Mouse (Mus musculus): ENCODE measurements around the gene Anp32e. TPM values are rescaled to one million over a fixed set of nuclear protein-coding genes. Genes with fewer than 3 reads are reported as not detected.

Anp32e gene
- polyA plus RNA-seq, 1 experiment from 2014 or later, result 405 TPM

GRCm38 (mm10) chr3:95986001-95986622 is 57.1 kb downstream of the Anp32e start:
- Histone ChIP-seq H3K9me3 (no peaks in the 10 kb centered on the region), H3K9ac (peak overlapping the region; percentile 42), H3K4me1 (peaks cover 40% of the 10 kb centered on the region), H3K4me2 (peak overlapping the region; percentile 53), H3K27me3 (no peaks in the 10 kb centered on the region), H3K27ac (peak overlapping the region; percentile 95), H3K4me3 (replicated peaks) (peak overlapping the region; percentile 19), H3K36me3 (replicated peaks) (peaks cover 40% of the 10 kb centered on the region)
- WGBS, result 2% methylated on average over 21 of the region's 21 CpGs
- peak; percentile 25; the same call in 1 of the 2 replicates for ATAC-seq (ENCODE audit: low FRiP score)

GRCm38 (mm10) chr3:95986984-95987383 is 57.9 kb downstream of the Anp32e start:
- no peak overlapping the region for H3K9ac ChIP-seq
- H3K36me3 ChIP-seq (replicated peaks), result peaks cover 48% of the 10 kb centered on the region
- H3K27me3 ChIP-seq, result no peaks in the 10 kb centered on the region
- 71% methylated on average over 4 of the region's 4 CpGs for WGBS
- no peak overlapping the region for H3K4me3 ChIP-seq (replicated peaks)
- peak overlapping the region; percentile 95 for H3K27ac ChIP-seq
- H3K4me2 ChIP-seq, result 0 out of 2 replicates have a peak overlapping the region, but pooled peaks have one; percentile 53
- no peaks in the 10 kb centered on the region for H3K9me3 ChIP-seq
- no peak for ATAC-seq (ENCODE audit: low FRiP score)
- peaks cover 40% of the 10 kb centered on the region for H3K4me1 ChIP-seq

- Histone ChIP-seq H3K4me1 (peaks cover 45% of the 10 kb centered on the region), H3K27me3 (no peaks in the 10 kb centered on the region), H3K4me3 (replicated peaks) (no peak overlapping the region), H3K36me3 (replicated peaks) (peaks cover 54% of the 10 kb centered on the region), H3K4me2 (no peak overlapping the region), H3K9ac (no peak overlapping the region; the same call in 1 of the 2 replicates), H3K9me3 (no peaks in the 10 kb centered on the region), H3K27ac (no peak overlapping the region)
- no peak for ATAC-seq (ENCODE audit: low FRiP score)
- 79% methylated on average over 6 of the region's 6 CpGs for WGBS
Observed at GRCm38 (mm10) chr3:95987386-95988110, 58.5 kb downstream of the Anp32e start.

GRCm38 (mm10) chr3:95988138-95988537 is 59.1 kb downstream of the Anp32e start:
- H3K27ac ChIP-seq, result no peak overlapping the region
- peaks cover 51% of the 10 kb centered on the region for H3K4me1 ChIP-seq
- 89% methylated on average over 1 of the region's 1 CpGs for WGBS
- H3K4me3 ChIP-seq (replicated peaks), result no peak overlapping the region
- no peaks in the 10 kb centered on the region for H3K9me3 ChIP-seq
- H3K27me3 ChIP-seq, result no peaks in the 10 kb centered on the region
- H3K4me2 ChIP-seq, result no peak overlapping the region
- peaks cover 60% of the 10 kb centered on the region for H3K36me3 ChIP-seq (replicated peaks)
- no peak overlapping the region for H3K9ac ChIP-seq
- no peak for ATAC-seq (ENCODE audit: low FRiP score)

GRCm38 (mm10) chr3:95988969-95989368 is 59.9 kb downstream of the Anp32e start:
- 75% methylated on average over 10 of the region's 10 CpGs for WGBS
- peaks cover 60% of the 10 kb centered on the region for H3K4me1 ChIP-seq
- H3K36me3 ChIP-seq (replicated peaks), result peaks cover 61% of the 10 kb centered on the region
- H3K9me3 ChIP-seq, result no peaks in the 10 kb centered on the region
- no peak for ATAC-seq (ENCODE audit: low FRiP score)
- H3K9ac ChIP-seq, result no peak overlapping the region
- H3K27me3 ChIP-seq, result no peaks in the 10 kb centered on the region
- H3K4me3 ChIP-seq (replicated peaks), result no peak overlapping the region
- no peak overlapping the region for H3K4me2 ChIP-seq
- H3K27ac ChIP-seq, result 0 out of 2 replicates have a peak overlapping the region, but pooled peaks have one; percentile 8

- H3K27me3 ChIP-seq, result no peaks in the 10 kb centered on the region
- no peaks in the 10 kb centered on the region for H3K9me3 ChIP-seq
- H3K4me1 ChIP-seq, result peaks cover 56% of the 10 kb centered on the region
- H3K4me3 ChIP-seq (replicated peaks), result no peak overlapping the region
- WGBS, result 89% methylated on average over 12 of the region's 12 CpGs
- peaks cover 61% of the 10 kb centered on the region for H3K36me3 ChIP-seq (replicated peaks)
- no peak overlapping the region for H3K9ac ChIP-seq
- no peak for ATAC-seq (ENCODE audit: low FRiP score)
- H3K27ac ChIP-seq, result no peak overlapping the region
- H3K4me2 ChIP-seq, result no peak overlapping the region
Observed at GRCm38 (mm10) chr3:95990413-95990941, 61.4 kb downstream of the Anp32e start.

GRCm38 (mm10) chr3:95992990-95993603 is 64.1 kb downstream of the Anp32e start:
- peaks cover 51% of the 10 kb centered on the region for H3K4me1 ChIP-seq
- 56% methylated on average over 5 of the region's 5 CpGs for WGBS
- H3K4me2 ChIP-seq, result peak overlapping the region; percentile 75
- no peaks in the 10 kb centered on the region for H3K27me3 ChIP-seq
- peak overlapping the region; percentile 99; the same call in 1 of the 2 replicates for H3K27ac ChIP-seq
- H3K9ac ChIP-seq, result peak overlapping the region; percentile 99
- H3K36me3 ChIP-seq (replicated peaks), result peaks cover 51% of the 10 kb centered on the region
- no peaks in the 10 kb centered on the region for H3K9me3 ChIP-seq
- peak overlapping the region; percentile 82 for H3K4me3 ChIP-seq (replicated peaks)
- ATAC-seq (ENCODE audit: low FRiP score), result no peak

GRCm38 (mm10) chr3:95993881-95994280 is 64.8 kb downstream of the Anp32e start:
- Histone ChIP-seq H3K4me3 (replicated peaks) (peak overlapping the region; percentile 82), H3K27me3 (no peaks in the 10 kb centered on the region), H3K27ac (peak overlapping the region; percentile 99), H3K9ac (peak overlapping the region; percentile 99), H3K36me3 (replicated peaks) (peaks cover 43% of the 10 kb centered on the region), H3K9me3 (no peaks in the 10 kb centered on the region), H3K4me1 (peaks cover 55% of the 10 kb centered on the region), H3K4me2 (peak overlapping the region; percentile 75)
- WGBS, result 32% methylated on average over 4 of the region's 4 CpGs
- no peak for ATAC-seq (ENCODE audit: low FRiP score)

GRCm38 (mm10) chr3:95994381-95994846 is 65.4 kb downstream of the Anp32e start:
- Histone ChIP-seq H3K9me3 (no peaks in the 10 kb centered on the region), H3K27me3 (no peaks in the 10 kb centered on the region), H3K27ac (peak overlapping the region; percentile 99), H3K4me1 (peaks cover 51% of the 10 kb centered on the region), H3K4me2 (peak overlapping the region; percentile 75), H3K9ac (peak overlapping the region; percentile 99), H3K36me3 (replicated peaks) (peaks cover 38% of the 10 kb centered on the region), H3K4me3 (replicated peaks) (peak overlapping the region; percentile 82)
- no peak for ATAC-seq (ENCODE audit: low FRiP score)
- 6% methylated on average over 6 of the region's 6 CpGs for WGBS

GRCm38 (mm10) chr3:95994975-95995801 is 66.1 kb downstream of the Anp32e start:
- H3K27ac ChIP-seq, result peak overlapping the region; percentile 99
- under 1% methylated on average over 41 of the region's 51 CpGs for WGBS
- peaks cover 36% of the 10 kb centered on the region for H3K36me3 ChIP-seq (replicated peaks)
- H3K4me1 ChIP-seq, result peaks cover 50% of the 10 kb centered on the region
- peak; percentile 84 for ATAC-seq (ENCODE audit: low FRiP score)
- H3K4me3 ChIP-seq (replicated peaks), result peak overlapping the region; percentile 82
- H3K9ac ChIP-seq, result peak overlapping the region; percentile 99
- H3K27me3 ChIP-seq, result no peaks in the 10 kb centered on the region
- H3K4me2 ChIP-seq, result peak overlapping the region; percentile 75
- H3K9me3 ChIP-seq, result no peaks in the 10 kb centered on the region

GRCm38 (mm10) chr3:95995802-95996428 is 66.9 kb downstream of the Anp32e start, which contains the start of gene Plekho1:
Plekho1 (minus strand) TSS chr3:95996001.
- Histone ChIP-seq H3K4me1 (peaks cover 50% of the 10 kb centered on the region), H3K36me3 (replicated peaks) (peaks cover 32% of the 10 kb centered on the region), H3K9me3 (no peaks in the 10 kb centered on the region), H3K9ac (peak within 1 kb of the TSS; percentile 99), H3K4me2 (peak within 1 kb of the TSS; percentile 75), H3K4me3 (replicated peaks) (peak within 1 kb of the TSS; percentile 82), H3K27me3 (no peaks in the 10 kb centered on the region), H3K27ac (peak within 1 kb of the TSS; percentile 99)
- ATAC-seq (ENCODE audit: low FRiP score), result peak; percentile 84
- under 1% methylated on average over 63 of the region's 84 CpGs for WGBS
